Mouse (Mus musculus) heart, adult 8-10 months (tissue): ENCODE measurements at regions not wholly inside any gene's neighbourhood (a gene's known extent, or its start where the extent isn't known, plus 50 kb on each side); places are given as distances from the start of the nearest gene placed in this dataset.

Experiments
- DNase-seq: peaks from one replicate; pipeline ENCODE4 v3.0.0; 2022; ENCODE audit warnings: low spot score

DNA sequence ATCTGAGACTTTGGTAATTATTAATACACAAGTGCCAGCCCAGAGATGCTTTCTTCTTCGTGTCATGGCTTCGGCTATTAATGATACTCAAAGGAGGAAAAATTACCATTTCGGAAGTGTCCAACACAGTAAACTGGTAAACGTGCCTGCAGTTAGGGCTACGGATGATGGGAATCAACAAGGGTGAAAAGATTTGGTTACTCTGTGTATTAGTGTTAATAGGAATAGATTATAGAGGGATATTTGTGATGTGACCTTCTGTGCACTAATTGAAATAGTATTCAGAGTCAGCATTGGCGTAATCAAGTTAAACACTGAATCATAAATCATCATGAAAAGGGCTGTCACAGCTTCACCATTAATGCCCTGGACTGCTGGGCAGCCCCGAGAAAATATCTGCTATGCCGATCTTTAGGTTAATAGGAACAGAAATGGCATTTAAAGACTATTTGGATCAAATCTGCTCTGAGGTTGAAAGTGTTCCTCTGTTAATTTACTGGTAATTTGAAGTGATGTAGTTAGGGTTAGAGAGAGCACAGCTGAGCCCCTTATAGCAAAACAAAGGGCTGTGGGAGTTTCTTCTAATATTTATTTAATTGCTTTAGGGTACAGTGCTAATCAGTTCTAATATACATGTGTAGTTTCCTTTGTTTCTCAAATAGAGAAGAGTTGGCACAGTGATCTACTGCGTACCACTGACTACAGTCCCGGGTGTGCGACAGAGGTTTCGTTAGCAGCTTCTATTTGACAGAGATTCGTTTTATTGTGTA, 160.7 kb downstream of the Rpl36a-ps1 start:
- no peak for DNase-seq

DNA sequence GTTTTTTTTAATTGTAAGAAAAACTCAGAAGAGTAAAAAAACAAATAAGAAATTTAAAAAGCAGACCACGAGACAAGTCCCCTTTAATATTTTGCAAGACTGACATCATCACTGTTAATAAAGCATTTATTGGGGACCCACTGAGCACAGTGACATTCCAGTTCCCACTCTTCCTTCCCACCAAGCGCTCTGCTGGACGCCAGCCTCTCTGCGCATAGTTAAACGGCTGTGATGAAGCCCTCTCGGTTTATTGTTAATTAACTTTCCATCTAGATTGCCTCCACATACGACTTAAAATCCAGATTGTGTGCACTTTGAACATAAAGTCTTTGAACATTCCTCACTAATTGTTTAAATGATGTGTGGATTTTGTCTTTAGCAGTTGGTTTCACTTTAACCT, 161.7 kb downstream of the Rpl36a-ps1 start:
- DNase-seq: no peak

DNA sequence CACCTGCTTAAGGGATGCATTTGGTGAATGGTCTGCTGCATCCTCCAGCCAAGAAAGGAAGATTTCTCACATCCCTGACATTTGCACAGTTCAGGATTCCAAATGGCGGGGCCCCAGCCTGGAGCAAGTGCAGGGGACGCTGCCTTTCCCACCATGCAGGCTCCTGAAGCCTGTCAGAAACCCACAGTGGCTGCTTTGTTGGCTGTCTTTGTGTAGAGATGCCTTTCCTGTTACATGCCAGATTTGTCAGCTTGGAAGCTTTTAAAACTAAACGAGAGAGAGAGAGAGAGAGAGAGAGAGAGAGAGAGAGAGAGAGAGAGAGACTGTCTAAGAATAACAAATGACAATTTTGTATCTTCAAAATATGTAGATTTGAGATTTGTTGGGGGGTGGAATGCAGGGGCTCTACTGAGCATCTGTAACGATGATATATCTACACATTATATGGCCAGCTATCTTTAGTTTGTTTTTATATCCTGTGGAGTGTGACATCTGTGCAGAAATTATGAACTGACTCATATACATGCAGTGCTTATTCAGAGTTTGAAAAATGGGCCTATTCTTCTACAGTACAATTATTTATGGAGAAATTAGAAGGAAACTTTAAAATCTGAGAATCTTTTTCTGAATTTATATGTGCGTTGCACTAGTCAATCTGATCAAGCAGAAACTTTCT, 164.0 kb downstream of the Rpl36a-ps1 start:
- DNase-seq: no peak

DNA sequence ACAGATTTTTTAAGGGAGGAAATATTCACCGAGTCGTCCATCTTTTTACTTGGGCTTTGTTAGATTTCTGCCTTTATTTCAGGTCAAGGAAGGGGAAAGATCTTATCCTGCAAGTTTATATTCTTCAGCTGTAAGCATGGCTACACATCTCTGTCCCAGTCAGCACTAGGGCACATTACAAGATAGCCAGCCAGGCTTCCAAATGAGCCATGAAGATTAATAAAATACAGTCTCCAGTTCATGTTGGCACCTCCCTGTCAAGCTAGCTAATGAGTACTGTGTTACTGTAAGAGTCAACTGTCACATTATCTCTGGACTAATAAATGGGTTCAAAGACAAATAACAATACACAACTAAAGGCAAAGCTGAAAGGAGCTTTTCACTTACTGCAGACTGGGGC, 166.6 kb downstream of the Rpl36a-ps1 start:
- no peak for DNase-seq

DNA sequence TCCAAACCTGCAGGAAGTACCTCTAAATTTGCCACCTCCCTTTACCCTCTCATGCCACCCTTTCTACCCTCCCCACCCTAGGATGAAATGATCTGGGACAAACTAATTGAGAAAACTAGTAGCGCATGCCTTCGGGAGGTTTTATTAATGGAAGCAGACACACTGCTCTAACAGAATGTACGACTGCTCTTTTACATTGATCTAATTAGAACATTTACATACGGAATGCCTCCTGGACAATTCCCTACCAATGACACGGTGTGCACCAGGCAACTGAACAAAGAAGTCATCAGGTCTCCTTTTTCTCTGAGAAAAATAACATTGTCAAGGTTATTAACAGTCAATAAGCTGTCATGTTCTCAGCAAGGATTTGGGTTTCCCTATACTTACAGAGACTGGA, 180.5 kb downstream of the Rpl36a-ps1 start:
- DNase-seq: no peak

DNA sequence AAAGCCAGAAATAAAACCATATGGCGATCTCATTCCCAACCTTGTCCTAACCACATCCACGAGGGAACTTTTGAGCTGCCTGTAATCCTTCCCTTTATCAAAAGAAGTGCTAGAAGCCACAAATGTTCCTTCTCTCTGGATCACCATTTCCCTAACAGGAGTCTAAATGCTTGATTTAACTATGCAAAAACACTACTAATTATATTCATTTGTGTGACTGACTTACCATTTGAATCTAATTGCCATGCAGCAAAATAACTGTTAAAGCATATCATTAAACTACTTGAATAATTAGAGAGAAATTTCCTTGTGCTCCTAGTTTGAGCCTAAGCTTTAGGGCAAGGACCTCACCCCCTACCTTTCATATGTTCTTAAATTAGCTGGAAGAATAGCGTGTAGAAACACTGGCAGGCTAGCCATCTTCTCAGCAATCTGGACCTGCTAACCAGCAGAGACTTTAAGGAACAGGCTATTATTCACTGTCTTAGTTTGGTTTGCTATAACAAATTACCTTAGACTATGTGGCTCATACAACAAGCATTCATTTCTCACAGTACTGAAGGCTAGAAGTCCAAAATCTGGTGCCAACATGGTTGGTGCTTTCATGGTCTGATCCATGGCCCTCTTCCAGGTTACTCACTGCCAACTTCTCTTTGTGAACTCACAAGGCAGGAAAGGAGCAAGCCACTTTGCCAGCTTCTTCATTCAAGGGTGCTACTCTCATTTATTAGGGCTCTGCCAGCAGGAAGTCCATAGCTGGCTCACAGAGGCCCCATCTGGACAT, 183.7 kb downstream of the Rpl36a-ps1 start:
- DNase-seq: peak; percentile 12

DNA sequence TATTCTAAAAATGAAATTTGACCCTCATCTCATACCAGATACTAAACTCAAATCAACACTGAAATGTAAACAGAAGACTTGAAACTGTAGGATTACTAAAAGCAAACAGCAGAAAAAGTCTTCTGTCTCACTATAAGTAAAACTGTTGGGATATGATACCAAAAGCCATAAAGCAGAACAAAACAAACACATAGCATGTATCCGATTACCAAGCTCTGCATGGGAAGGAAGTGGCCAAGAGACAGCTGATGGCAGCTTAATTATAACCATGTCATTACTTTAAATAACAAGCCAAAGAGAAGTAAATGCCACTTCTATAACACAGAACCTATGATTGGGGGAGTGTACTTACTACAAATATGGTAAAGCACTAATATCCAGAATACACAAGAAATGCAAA, 186.0 kb downstream of the Rpl36a-ps1 start:
- no peak for DNase-seq

DNA sequence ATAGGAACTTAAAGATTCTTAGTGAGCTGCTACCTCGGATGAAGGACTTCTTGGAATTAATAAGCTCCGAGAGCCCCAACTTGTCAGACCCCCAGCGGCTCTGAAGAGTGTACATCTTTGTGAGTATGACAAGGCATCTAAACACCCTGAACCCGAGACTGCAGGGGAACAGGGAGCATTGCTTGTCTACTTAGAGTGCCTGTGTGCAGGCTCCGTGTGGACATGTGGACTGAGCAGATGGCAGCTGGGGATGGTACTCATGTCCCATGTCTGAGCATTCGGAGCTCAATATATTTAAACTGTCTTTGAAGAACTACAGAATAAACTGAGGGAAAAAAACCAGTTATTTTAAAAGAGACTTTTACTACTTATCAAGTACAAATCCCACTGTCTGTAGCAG, 189.1 kb downstream of the Rpl36a-ps1 start:
- no peak for DNase-seq

DNA sequence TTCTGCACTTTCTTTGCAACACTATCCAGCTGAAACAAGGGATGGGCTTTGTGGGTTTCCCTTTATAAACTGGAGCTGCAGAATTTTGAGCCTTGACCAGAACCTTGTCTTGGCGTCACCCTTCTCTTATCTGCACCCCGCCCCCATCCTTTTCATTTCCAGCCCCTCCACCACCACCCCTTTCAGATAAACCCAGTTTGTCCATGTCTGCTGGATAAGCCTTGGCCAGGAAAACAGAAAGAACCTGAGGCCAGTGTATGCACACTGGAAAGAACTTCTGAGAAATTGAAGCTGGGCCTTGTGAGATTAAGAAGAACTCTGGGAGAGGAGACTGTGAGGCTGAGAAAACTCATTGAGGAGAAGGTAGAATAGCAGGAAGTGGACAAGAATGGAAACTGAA, 192.8 kb downstream of the Rpl36a-ps1 start:
- DNase-seq: no peak

DNA sequence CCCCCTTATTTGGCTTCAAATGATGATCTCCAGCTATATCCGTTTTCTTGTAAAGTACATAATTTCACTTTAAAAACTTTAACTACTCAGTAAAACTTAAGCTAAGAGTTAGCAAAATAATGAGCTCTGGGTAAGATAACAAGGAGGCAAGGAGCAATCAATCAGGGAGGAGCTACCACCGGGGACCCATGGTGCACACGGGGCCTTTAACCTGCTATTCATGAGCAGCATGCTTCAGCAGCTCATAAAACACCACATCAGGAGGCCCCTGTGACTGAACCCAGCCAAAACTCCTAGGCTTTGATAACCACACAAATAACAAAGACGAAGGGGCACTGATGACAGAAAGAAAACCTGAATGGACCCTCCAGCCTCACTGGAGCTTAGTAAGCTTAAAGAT, 202.1 kb downstream of the Rpl36a-ps1 start:
- DNase-seq: no peak

DNA sequence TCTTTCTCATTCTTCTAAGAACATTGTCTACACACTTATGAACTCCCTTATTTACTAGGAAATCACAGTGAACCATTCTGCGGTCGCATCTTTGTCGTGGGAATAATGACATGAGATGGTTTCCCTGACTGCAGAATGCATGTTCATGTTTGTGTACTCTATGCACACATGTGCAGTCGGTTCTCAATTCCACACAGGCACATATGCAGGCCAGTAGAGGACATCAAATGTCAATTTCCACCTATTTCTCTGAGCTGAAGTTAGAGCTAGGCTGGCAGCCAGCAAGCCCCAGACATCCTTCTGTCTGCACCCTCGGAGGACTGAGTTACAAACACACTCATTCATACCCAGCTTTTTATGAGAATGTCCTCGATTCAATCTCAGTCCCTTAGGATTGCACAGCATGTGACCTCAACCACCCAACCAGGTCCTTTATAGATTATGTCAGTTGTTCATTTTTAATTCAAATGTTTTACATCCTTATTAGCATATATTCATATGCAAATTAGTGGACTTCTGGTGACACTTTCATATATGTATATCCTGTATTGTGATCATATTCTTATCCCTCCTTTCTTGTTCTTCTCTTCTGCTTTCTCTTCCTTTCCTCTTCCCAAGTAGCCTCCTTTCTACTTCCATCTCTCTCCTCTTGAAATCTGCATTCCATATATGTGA, 202.7 kb downstream of the Rpl36a-ps1 start:
- DNase-seq: no peak

DNA sequence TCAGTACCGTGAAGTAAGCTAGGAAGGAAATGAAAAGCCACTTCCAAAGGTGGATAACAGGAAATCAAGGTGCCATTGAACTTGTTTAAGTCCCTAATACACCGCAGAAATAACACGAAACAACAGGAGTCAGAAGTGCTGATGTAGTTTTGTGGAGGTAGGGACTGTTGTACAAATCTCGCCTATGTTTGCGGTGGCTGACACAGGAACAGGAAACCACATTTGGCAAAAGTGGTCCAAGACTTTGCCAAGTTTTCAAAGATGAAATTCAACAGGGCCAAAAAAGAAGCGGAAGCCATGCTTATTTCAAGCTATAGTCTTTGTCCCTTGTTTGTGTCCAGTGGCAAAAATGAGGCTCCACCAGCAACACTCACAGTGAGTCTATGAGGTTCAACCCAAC, 204.3 kb downstream of the Rpl36a-ps1 start:
- no peak for DNase-seq

DNA sequence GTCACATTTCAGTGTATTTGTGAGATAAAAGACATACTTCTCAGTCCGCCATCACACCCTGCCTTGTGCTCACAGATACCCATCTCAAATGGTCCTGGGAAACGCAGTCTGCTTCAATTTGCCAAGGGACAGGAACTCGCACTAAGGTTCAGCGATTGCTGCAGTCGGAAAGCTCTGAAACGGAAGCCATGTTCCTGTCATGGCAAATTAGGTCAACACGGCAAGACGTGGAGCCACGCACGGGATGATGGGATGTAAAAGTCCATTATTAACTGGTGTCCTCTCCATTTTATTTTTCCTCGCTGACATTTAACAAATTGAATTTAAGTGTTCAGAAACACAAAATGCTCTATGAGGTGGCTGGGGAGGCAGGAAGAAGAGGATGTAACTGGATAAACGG, 212.4 kb downstream of the Rpl36a-ps1 start:
- DNase-seq: no peak

DNA sequence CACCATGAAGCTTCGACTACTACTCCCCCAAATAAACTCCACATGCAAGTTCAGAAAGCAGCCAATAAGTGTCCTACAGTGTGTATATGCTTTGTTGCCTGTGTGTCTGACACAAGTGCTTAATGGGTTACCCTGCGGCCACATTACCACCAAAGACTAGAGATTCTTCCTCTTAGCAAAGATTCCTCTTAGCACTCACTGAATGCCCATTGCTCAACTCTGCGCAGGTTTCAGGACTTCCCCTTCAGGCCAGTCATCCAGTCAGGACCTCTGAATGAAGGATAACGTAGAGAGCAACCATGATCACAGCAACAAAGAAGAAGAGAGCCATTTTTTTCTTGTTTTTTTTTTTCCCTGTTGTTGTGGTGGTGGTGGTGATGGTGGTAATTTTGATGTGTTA, 222.0 kb downstream of the Rpl36a-ps1 start:
- no peak for DNase-seq

DNA sequence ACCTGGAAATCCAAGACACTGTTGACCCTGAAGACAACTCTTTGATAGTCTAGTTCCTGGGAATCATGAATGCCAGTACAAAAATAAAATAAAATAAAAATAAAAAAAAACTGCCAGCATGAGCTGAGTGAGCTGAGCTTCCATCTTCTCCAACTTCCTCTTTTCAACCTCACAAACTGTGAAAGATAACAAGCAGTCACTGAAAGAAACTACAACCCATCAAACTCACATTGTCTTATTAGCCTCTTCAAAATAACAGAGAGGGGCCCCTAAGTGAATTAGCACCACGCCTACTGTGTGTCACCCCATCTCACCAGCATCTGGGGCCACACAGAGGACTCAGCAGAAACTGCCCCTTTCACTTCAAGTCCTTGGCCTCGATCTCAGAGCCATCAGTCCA, 225.3 kb downstream of the Rpl36a-ps1 start:
- DNase-seq: no peak

DNA sequence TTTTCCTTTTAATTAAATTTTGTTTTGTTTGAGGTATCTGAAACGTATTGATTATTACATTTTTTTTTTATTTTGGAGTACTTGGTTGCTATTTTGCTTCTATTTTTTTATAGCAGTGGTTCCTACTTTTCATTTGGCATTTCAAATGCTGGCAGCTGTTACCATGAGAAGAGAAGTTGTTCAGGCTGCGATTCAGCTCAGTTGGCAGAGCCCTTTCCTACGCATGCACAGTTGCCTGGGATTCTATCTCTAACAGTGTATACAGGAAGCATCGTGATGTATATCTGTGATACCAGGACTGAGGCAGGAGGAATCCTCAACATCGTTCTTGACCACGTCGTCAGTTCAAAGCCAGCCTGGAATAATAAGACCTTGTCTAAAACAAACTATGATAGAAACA, 226.6 kb downstream of the Rpl36a-ps1 start:
- no peak for DNase-seq

DNA sequence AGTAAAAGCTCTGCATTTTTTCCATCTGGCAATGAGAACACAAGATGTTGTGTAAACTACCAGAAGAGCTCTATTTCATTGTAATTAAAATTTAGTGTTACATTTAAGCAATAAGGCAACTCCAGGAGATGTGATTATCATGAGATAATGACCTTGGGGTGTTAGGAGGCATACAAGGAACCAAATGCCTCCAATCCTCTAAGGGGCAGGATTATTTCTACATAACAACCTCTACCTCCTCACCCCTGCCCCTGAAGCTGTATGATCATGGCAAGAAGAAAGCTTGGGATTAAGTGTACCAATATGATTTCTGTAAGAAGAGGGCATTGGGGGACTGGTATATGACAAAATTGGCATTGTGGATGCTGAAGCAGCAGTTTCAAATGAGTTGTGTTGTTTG, 228.8 kb downstream of the Rpl36a-ps1 start:
- no peak for DNase-seq

DNA sequence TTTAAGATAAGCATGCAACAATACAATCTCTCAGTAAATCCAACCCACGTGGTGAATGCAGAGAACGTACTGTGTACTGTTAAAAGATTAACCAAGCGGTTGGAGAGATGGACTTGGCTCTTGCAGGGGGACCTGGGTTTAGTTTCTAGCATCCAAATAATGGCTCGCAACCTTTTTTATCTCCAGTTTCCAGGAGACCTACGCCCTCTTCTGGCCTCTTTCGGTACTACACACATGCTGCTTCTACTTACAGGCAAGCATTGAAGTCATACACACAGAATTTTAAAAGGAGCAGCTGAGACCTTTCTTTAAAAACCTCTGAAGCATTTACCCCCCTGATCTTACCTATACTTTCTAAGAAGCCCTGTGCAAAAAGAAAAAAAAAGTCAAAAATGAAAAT, 243.4 kb downstream of the Rpl36a-ps1 start:
- no peak for DNase-seq

DNA sequence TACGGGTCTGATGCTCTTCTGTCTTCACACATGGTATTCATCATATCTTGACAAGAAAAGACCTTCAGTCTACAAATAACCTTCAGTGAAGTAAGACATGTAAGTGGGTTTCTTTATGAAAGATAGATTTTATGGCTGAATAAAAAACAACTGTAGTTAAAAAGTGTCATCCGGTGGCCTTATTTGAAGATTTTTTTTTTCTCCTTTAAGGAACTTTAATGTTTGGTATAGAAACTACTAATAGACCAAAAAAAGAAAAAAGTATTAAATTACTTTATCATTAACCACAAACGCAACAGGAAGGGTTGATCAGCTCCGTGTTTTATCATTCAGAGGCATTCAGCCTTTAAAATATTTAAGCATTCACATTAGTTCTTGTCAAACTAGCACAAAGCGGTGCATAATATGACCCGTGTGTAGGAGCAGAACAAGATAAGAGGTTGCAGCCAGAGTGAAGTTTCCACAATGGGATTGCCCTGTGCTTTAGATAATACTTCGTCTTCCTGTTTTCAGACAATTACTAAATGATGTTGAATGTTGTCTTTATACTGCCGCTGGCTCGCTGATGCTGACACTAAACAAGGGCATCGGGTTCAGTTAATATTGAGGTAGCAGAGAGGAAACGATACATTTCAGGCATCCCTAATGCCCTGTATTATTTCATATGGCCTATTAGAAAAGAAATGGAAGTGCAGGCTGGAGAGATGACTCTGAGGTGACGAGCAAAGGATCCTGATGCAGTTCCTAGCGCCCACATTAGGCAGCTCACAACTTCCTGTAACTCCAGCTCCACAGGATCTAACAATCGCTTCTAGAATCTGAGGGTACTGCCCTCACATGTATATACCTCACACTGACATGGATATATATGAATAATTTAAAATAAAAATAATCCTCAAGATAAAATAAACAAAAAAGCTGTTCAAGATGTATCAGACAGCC, 244.8 kb downstream of the Rpl36a-ps1 start:
- DNase-seq: no peak

DNA sequence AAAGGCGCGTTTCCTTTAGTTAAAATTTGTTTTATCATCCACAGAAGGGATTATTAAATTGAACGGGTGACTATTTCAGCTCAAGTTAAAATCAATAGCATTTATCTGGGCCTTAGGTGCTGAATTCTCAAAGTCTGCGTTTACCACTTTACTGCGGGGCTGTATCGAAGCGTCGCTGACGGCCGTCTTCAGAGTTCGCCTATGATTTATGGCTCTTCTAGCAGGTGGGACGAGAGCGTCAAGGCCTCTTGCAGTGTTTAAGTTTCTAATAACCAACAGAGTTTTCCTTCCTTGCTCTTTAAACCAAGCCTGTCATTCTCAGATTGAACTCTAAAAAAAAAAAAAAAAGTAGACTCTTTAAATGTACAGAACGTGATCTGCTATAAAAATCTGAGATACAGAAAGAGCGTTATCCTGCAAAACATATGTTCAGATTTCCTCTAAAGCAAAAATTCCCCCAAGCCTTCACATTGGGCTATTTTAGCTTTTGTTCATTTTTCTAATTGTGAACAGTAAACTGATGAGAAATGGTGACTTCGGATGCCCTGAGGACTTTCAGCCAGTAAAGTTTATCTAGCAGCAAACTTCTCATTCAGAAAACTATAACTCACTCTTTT, 246.9 kb downstream of the Rpl36a-ps1 start:
- no peak for DNase-seq

DNA sequence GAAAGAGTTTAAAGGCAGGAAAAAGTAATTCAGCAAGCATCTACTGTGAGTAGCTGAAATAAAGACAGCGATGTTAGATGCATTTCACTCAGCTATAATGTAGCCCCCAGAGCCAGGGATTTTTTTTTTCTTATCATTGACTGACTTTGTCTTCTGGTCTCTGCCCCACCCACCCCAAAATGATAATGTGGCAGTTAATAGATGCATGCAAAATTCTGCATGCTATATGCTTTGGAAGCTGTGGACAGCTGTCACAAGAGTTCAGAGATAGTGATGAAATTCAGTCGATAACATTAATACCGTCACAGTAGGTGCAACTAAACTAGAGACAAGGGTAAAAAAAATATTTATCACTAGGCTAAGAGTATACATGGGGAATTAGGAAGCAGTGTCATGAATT, 263.7 kb downstream of the Rpl36a-ps1 start:
- DNase-seq: no peak
